ENCODE assay signal across 14 mouse cellular contexts in the genomic region with DNA sequence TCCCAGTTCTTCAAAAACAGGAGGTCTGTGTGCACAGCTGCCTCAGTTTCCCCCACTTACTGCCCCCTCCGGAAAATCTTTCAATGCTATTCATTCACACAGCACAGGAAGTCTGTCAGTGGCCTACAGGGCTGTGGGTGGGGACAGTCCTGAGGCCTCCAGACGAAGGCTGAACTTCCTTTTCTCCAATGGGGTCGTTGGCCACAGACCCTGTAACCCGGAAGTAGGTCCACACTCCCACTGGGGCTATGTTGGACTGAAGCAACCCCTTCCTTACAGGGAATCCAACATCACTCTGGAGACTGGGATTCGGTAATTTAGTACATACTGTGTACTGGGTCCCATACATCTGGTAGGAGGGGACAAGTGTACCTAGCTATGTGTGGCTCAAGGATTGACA. TPM values are rescaled to one million over a fixed set of nuclear protein-coding genes. Genes with fewer than 3 reads are reported as not detected.
DNase-seq lines count a peak whose midpoint lies in the region; ATAC-seq and TF ChIP-seq lines count a peak whose summit lies in the region.
"Had no signal": no experiment of that assay in that cellular context is flagged by ENCODE, and none has a peak within 500 bp of the region (broad histone marks: within the 10 kb centered on the region; RNA-seq: fewer than 3 reads in every experiment).

No protein-coding gene starts in this region.

- peaks cover 54% of the 10 kb centered on the region for H3K4me1 ChIP-seq in kidney, embryonic 14.5 days (ENCODE audit: control insufficient read depth, insufficient read depth, low read length)
- peaks cover 51% of the 10 kb centered on the region for H3K4me1 ChIP-seq in thymus, adult 2 months (replicated peaks; ENCODE audit: control insufficient read depth, insufficient read depth, low read length)
- H3K4me1 ChIP-seq in embryonic facial prominence, embryonic 12.5 days, result peaks cover 52% of the 10 kb centered on the region
- H3K4me1 ChIP-seq in stomach, postnatal 0 days (replicated peaks; ENCODE audit: control insufficient read depth, insufficient read depth), result peaks cover 21% of the 10 kb centered on the region

- peak overlapping the region; percentile 20; the same call in 1 of the 2 replicates for H3K27ac ChIP-seq in kidney, embryonic 14.5 days (ENCODE audit: low read depth, low read length)
- H3K27ac ChIP-seq in thymus, adult 2 months (ENCODE audit: control insufficient read depth, insufficient read depth, low read length), result peak overlapping the region; percentile 19; the same call in 1 of the 2 replicates
- peak overlapping the region; percentile 19; the same call in 1 of the 2 replicates for H3K27ac ChIP-seq in embryonic facial prominence, embryonic 12.5 days
- no peak overlapping the region for H3K27ac ChIP-seq in stomach, postnatal 0 days (replicated peaks)
- H3K27ac ChIP-seq: midbrain, embryonic 10.5 days had no signal

- no peak for ATAC-seq in kidney, embryonic 14.5 days (ENCODE audit: low FRiP score, low TSS enrichment)
- ATAC-seq in embryonic facial prominence, embryonic 12.5 days (ENCODE audit: insufficient number of reproducible peaks, insufficient read depth, low FRiP score, low TSS enrichment), result no peak
- no peak for ATAC-seq in stomach, postnatal 0 days (ENCODE audit: low FRiP score, low TSS enrichment)

- H3K9me3 ChIP-seq in kidney, embryonic 14.5 days (ENCODE audit: control insufficient read depth, low read length), result no peaks in the 10 kb centered on the region
- no peaks in the 10 kb centered on the region for H3K9me3 ChIP-seq in embryonic facial prominence, embryonic 12.5 days
- no peaks in the 10 kb centered on the region for H3K9me3 ChIP-seq in stomach, postnatal 0 days (ENCODE audit: control insufficient read depth, low read length)
- H3K9me3 ChIP-seq: midbrain, embryonic 10.5 days had no signal

- no peaks in the 10 kb centered on the region for H3K27me3 ChIP-seq in kidney, embryonic 14.5 days (ENCODE audit: control insufficient read depth, insufficient read depth, low read length)
- H3K27me3 ChIP-seq in thymus, adult 2 months (ENCODE audit: control insufficient read depth, insufficient read depth, low read length), result no peaks in the 10 kb centered on the region
- H3K27me3 ChIP-seq in embryonic facial prominence, embryonic 12.5 days, result no peaks in the 10 kb centered on the region
- no peaks in the 10 kb centered on the region for H3K27me3 ChIP-seq in stomach, postnatal 0 days (ENCODE audit: control insufficient read depth, insufficient read depth, low read length)

- H3K4me3 ChIP-seq in kidney, embryonic 14.5 days (ENCODE audit: low read length), result no peak overlapping the region
- H3K4me3 ChIP-seq in thymus, adult 2 months (ENCODE audit: control insufficient read depth, insufficient read depth, low read length), result no peak overlapping the region
- H3K4me3 ChIP-seq in embryonic facial prominence, embryonic 12.5 days, result no peak overlapping the region
- no peak overlapping the region for H3K4me3 ChIP-seq in stomach, postnatal 0 days (ENCODE audit: low read depth, low read length)
- H3K4me3 ChIP-seq: midbrain, embryonic 10.5 days had no signal

- no peak overlapping the region for H3K4me2 ChIP-seq in kidney, embryonic 14.5 days (replicated peaks; ENCODE audit: low read depth, low read length)
- H3K4me2 ChIP-seq in embryonic facial prominence, embryonic 12.5 days (replicated peaks), result no peak overlapping the region
- no peak overlapping the region for H3K4me2 ChIP-seq in stomach, postnatal 0 days (replicated peaks; ENCODE audit: low read depth)
- H3K4me2 ChIP-seq: lung, embryonic 14.5 days had no signal

- no peak for TF ChIP-seq EP300 in stomach, postnatal 0 days (optimal IDR thresholded peaks at IDR 0.05)

- H3K36me3 ChIP-seq in kidney, embryonic 14.5 days (ENCODE audit: control insufficient read depth, insufficient read depth, low read length), result no peaks in the 10 kb centered on the region
- H3K36me3 ChIP-seq in thymus, adult 2 months (ENCODE audit: control insufficient read depth, insufficient read depth, low read length), result no peaks in the 10 kb centered on the region
- H3K36me3 ChIP-seq in embryonic facial prominence, embryonic 12.5 days, result no peaks in the 10 kb centered on the region
- H3K36me3 ChIP-seq in stomach, postnatal 0 days (ENCODE audit: control insufficient read depth, insufficient read depth, low read length), result no peaks in the 10 kb centered on the region
- H3K36me3 ChIP-seq: midbrain, embryonic 10.5 days had no signal

- no peak for DNase-seq in kidney, adult 9 months
- DNase-seq in thymus, adult 2 months, result no peak
- DNase-seq in thymus, postnatal 10 days (ENCODE audit: low spot score in 2 of 2), result no peak
- DNase-seq in embryo, embryonic 10 days (ENCODE audit: low spot score), result no peak
- DNase-seq in stomach, postnatal 0 days (ENCODE audit: low spot score), result no peak
- DNase-seq: adrenal gland, postnatal 10 days; cerebellum, adult 9-10 months; kidney, postnatal 36 days; left cerebral cortex, postnatal 4 days; lung, embryonic 14.5 days had no signal

- TF ChIP-seq CTCF in thymus, adult 2 months (IDR thresholded peaks at IDR 0.05; ENCODE audit: borderline replicate concordance, control insufficient read depth, extremely low read depth, insufficient read depth, low read length, poor library complexity), result no peak
- TF ChIP-seq CTCF in stomach, postnatal 0 days (IDR thresholded peaks at IDR 0.05; ENCODE audit: low read depth), result no peak

- no peak for TF ChIP-seq POLR2A in thymus, adult 2 months (IDR thresholded peaks at IDR 0.05; ENCODE audit: control insufficient read depth, extremely low read depth, insufficient read depth, low read length, poor library complexity)

- no peak overlapping the region for H3K9ac ChIP-seq in kidney, embryonic 14.5 days (ENCODE audit: low read depth, low read length)
- no peak overlapping the region for H3K9ac ChIP-seq in embryonic facial prominence, embryonic 12.5 days
- H3K9ac ChIP-seq in stomach, postnatal 0 days (ENCODE audit: low read length), result no peak overlapping the region
- H3K9ac ChIP-seq: lung, embryonic 14.5 days had no signal

- WGBS in kidney, embryonic 14.5 days, result 59% methylated on average over 5 of the region's 5 CpGs
- 23% methylated on average over 5 of the region's 5 CpGs for WGBS in thymus, adult 2 months
- 63% methylated on average over 5 of the region's 5 CpGs for WGBS in embryonic facial prominence, embryonic 12.5 days
- 62% methylated on average over 5 of the region's 5 CpGs for WGBS in stomach, postnatal 0 days

RNA-seq across cellular contexts. Expression of gene Jund, which starts 5.1 kb away (rescaled TPM):
- 95.1 and 117 TPM in 2 replicates for polyA plus RNA-seq in kidney, embryonic 14.5 days (2014; fragmentation: Nextera tagmentation; extraction: Ambion mirVana)
- 540 and 792 TPM in 2 replicates for polyA plus RNA-seq in thymus, adult 2 months (2012; rRNA removed)
- 142 and 150 TPM in 2 replicates for polyA plus RNA-seq in embryonic facial prominence, embryonic 12.5 days (2016; fragmentation: Nextera tagmentation; extraction: Ambion mirVana)
- 78.3 and 108 TPM in 2 replicates for polyA plus RNA-seq in stomach, postnatal 0 days (2015; fragmentation: Nextera tagmentation; extraction: Ambion mirVana)

RNA-seq across cellular contexts. Expression of gene Iqcn, which starts 9.6 kb away (rescaled TPM):
- 0.12 TPM in 1 of 2 replicates, not detected in the other for polyA plus RNA-seq in kidney, embryonic 14.5 days (2014; fragmentation: Nextera tagmentation; extraction: Ambion mirVana)
- 0.19 and 0.28 TPM in 2 replicates for polyA plus RNA-seq in thymus, adult 2 months (2012; rRNA removed)
- not detected in 2 replicates for polyA plus RNA-seq in embryonic facial prominence, embryonic 12.5 days (2016; fragmentation: Nextera tagmentation; extraction: Ambion mirVana)
- 0.05 TPM in 1 of 2 replicates, not detected in the other for polyA plus RNA-seq in stomach, postnatal 0 days (2015; fragmentation: Nextera tagmentation; extraction: Ambion mirVana)
- polyA plus RNA-seq: midbrain, embryonic 10.5 days; urinary bladder, adult 2 months had no signal

RNA-seq across cellular contexts. Expression of gene Lsm4, which starts 20.6 kb away (rescaled TPM):
- polyA plus RNA-seq in kidney, embryonic 14.5 days (2014; fragmentation: Nextera tagmentation; extraction: Ambion mirVana), result 353 and 447 TPM in 2 replicates
- 192 and 199 TPM in 2 replicates for polyA plus RNA-seq in thymus, adult 2 months (2012; rRNA removed)
- 303 and 326 TPM in 2 replicates for polyA plus RNA-seq in embryonic facial prominence, embryonic 12.5 days (2016; fragmentation: Nextera tagmentation; extraction: Ambion mirVana)
- 141 and 147 TPM in 2 replicates for polyA plus RNA-seq in stomach, postnatal 0 days (2015; fragmentation: Nextera tagmentation; extraction: Ambion mirVana)

RNA-seq across cellular contexts. Expression of gene Gm3336, which starts 24.7 kb away (rescaled TPM):
- polyA plus RNA-seq in kidney, embryonic 14.5 days (2014; fragmentation: Nextera tagmentation; extraction: Ambion mirVana), result 0.23 and 0.73 TPM in 2 replicates
- polyA plus RNA-seq in thymus, adult 2 months (2012; rRNA removed), result 0.48 and 0.50 TPM in 2 replicates
- polyA plus RNA-seq in embryonic facial prominence, embryonic 12.5 days (2016; fragmentation: Nextera tagmentation; extraction: Ambion mirVana), result not detected in 2 replicates
- polyA plus RNA-seq in stomach, postnatal 0 days (2015; fragmentation: Nextera tagmentation; extraction: Ambion mirVana), result 29.7 and 32.2 TPM in 2 replicates
- polyA plus RNA-seq: lung, embryonic 14.5 days; midbrain, embryonic 10.5 days had no signal

RNA-seq across cellular contexts. Expression of gene Pde4c, which starts 29.9 kb away (rescaled TPM):
- 2.5 and 4.0 TPM in 2 replicates for polyA plus RNA-seq in kidney, embryonic 14.5 days (2014; fragmentation: Nextera tagmentation; extraction: Ambion mirVana)
- polyA plus RNA-seq in thymus, adult 2 months (2012; rRNA removed), result 4.9 and 6.2 TPM in 2 replicates
- 0.17 and 0.29 TPM in 2 replicates for polyA plus RNA-seq in embryonic facial prominence, embryonic 12.5 days (2016; fragmentation: Nextera tagmentation; extraction: Ambion mirVana)
- polyA plus RNA-seq in stomach, postnatal 0 days (2015; fragmentation: Nextera tagmentation; extraction: Ambion mirVana), result 0.27 and 0.35 TPM in 2 replicates
